Mouse (Mus musculus): Measurements from ENCODE around the gene St3gal6. TPM values are rescaled to one million over a fixed set of nuclear protein-coding genes. Genes with fewer than 3 reads are reported as not detected.
A peak's percentile ranks its signal among the peaks of the same experiment; 100 is the strongest.

St3gal6 gene
- polyA plus RNA-seq, 1 experiment: 38.8 TPM

- TF ChIP-seq CTCF (IDR thresholded peaks at IDR 0.05; ENCODE audit: insufficient read depth, low read length): no peak
- TF ChIP-seq POLR2A (IDR thresholded peaks at IDR 0.05; ENCODE audit: borderline replicate concordance, extremely low read depth, low read depth, low read length): peak; percentile 58; the same call in 1 of the 2 replicates
- WGBS: under 1% methylated on average over 56 of the region's 58 CpGs
- Histone ChIP-seq H3K4me1 (ENCODE audit: control insufficient read depth, insufficient read depth, low read length) (no peaks in the 10 kb centered on the region), H3K4me3 (replicated peaks; ENCODE audit: extremely low read depth, low read depth, low read length) (peak overlapping the region; percentile 74)
- DNase-seq: peak; percentile 79
Measured at GRCm38 (mm10) chr16:58523044-58523859, 791 bp downstream of the St3gal6 start.

- no peak for TF ChIP-seq CTCF (IDR thresholded peaks at IDR 0.05; ENCODE audit: insufficient read depth, low read length)
- no peak for TF ChIP-seq POLR2A (IDR thresholded peaks at IDR 0.05; ENCODE audit: borderline replicate concordance, extremely low read depth, low read depth, low read length)
- H3K4me1 ChIP-seq (ENCODE audit: control insufficient read depth, insufficient read depth, low read length): no peaks in the 10 kb centered on the region
- under 1% methylated on average over 16 of the region's 16 CpGs for WGBS
- DNase-seq: no peak
- H3K4me3 ChIP-seq (replicated peaks; ENCODE audit: extremely low read depth, low read depth, low read length): peak overlapping the region; percentile 74
Measured at GRCm38 (mm10) chr16:58522677-58523043, 1.4 kb downstream of the St3gal6 start.

- no peaks in the 10 kb centered on the region for H3K4me1 ChIP-seq (ENCODE audit: control insufficient read depth, insufficient read depth, low read length)
- WGBS: 25% methylated on average over 7 of the region's 7 CpGs
- H3K4me3 ChIP-seq (replicated peaks; ENCODE audit: extremely low read depth, low read depth, low read length): peak overlapping the region; percentile 74
- no peak for TF ChIP-seq POLR2A (IDR thresholded peaks at IDR 0.05; ENCODE audit: borderline replicate concordance, extremely low read depth, low read depth, low read length)
- TF ChIP-seq CTCF (IDR thresholded peaks at IDR 0.05; ENCODE audit: insufficient read depth, low read length): no peak
- DNase-seq: no peak
Measured at GRCm38 (mm10) chr16:58521900-58522299, 2.1 kb downstream of the St3gal6 start.

DNA sequence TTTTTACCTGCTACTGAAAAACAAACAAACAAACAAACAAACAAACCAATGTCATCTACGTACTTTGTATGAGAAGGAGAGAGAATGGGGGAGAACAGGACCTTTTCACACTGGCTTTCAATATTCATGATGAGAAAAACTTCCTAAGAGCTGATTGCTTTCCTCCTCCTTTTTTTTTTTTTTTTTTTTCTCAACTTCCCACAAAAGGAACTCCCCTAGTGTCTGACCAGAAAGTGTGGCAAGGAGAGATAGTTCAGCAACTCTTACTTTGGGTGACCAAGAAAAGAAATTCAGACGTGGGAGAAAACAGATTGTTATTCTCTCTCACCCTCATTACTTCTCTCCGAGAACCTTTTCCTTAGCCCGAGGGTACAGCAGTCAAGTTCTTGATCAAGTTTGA lies 2.9 kb downstream of the St3gal6 start:
- peak overlapping the region; percentile 52 for H3K4me3 ChIP-seq (replicated peaks; ENCODE audit: extremely low read depth, low read depth, low read length)
- TF ChIP-seq POLR2A (IDR thresholded peaks at IDR 0.05; ENCODE audit: borderline replicate concordance, extremely low read depth, low read depth, low read length): no peak
- TF ChIP-seq CTCF (IDR thresholded peaks at IDR 0.05; ENCODE audit: insufficient read depth, low read length): no peak
- no peak for DNase-seq
- H3K4me1 ChIP-seq (ENCODE audit: control insufficient read depth, insufficient read depth, low read length): no peaks in the 10 kb centered on the region
- WGBS: 34% methylated on average over 4 of the region's 4 CpGs

DNA sequence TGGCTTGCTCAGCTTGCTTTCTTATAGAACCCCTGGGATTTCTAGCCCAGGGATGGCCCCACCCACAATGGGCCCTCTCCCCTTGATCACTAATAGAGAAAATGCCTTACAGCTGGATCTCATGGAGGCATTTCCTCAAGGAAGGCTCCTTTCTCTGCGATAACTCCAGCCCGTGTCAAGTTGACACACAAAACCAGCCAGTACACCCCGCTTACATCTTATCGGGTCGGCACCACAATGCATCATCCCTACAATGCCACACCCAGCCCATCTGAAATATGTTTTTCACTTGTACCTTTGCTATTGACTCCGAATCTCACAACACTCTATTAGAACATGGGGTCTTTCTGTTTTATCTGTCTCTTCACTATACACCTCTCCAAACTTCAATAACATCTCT lies 3.6 kb downstream of the St3gal6 start:
- TF ChIP-seq POLR2A (IDR thresholded peaks at IDR 0.05; ENCODE audit: borderline replicate concordance, extremely low read depth, low read depth, low read length) (no peak), CTCF (IDR thresholded peaks at IDR 0.05; ENCODE audit: insufficient read depth, low read length) (no peak)
- no peak for DNase-seq
- H3K4me1 ChIP-seq (ENCODE audit: control insufficient read depth, insufficient read depth, low read length): no peaks in the 10 kb centered on the region
- 67% methylated on average over 6 of the region's 6 CpGs for WGBS
- peak overlapping the region; percentile 39 for H3K4me3 ChIP-seq (replicated peaks; ENCODE audit: extremely low read depth, low read depth, low read length)

DNA sequence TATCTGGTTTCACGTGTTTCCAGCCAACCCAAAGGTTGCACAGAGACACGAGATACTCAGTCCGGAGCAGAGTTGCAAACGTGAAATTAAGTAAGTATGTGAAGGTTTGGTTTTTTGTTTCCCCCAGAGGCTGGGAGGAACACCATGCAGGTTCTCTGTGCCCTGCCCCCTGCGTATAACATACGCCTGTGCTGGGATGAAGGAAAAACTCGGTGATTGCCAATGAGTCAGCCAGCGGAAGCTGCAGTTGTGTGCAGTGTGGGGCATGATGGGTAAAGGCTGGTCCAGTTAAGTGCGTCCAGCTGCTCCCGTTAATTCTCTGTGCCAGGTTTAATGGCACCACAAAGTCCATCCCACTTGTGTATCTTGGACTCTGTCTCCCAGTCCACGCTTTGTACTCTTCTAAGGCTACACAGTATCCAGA lies 4.4 kb downstream of the St3gal6 start:
- no peaks in the 10 kb centered on the region for H3K4me1 ChIP-seq (ENCODE audit: control insufficient read depth, insufficient read depth, low read length)
- 53% methylated on average over 11 of the region's 11 CpGs for WGBS
- TF ChIP-seq POLR2A (IDR thresholded peaks at IDR 0.05; ENCODE audit: borderline replicate concordance, extremely low read depth, low read depth, low read length) (no peak), CTCF (IDR thresholded peaks at IDR 0.05; ENCODE audit: insufficient read depth, low read length) (no peak)
- H3K4me3 ChIP-seq (replicated peaks; ENCODE audit: extremely low read depth, low read depth, low read length): peak overlapping the region; percentile 25
- DNase-seq: no peak

GRCm38 (mm10) chr16:58516960-58517798 lies 6.9 kb downstream of the St3gal6 start:
- DNase-seq: no peak
- WGBS: 84% methylated on average over 7 of the region's 7 CpGs
- Histone ChIP-seq H3K4me3 (replicated peaks; ENCODE audit: extremely low read depth, low read depth, low read length) (no peak overlapping the region), H3K4me1 (ENCODE audit: control insufficient read depth, insufficient read depth, low read length) (peaks cover 12% of the 10 kb centered on the region)
- TF ChIP-seq CTCF (IDR thresholded peaks at IDR 0.05; ENCODE audit: insufficient read depth, low read length) (no peak), POLR2A (IDR thresholded peaks at IDR 0.05; ENCODE audit: borderline replicate concordance, extremely low read depth, low read depth, low read length) (no peak)

- TF ChIP-seq POLR2A (IDR thresholded peaks at IDR 0.05; ENCODE audit: borderline replicate concordance, extremely low read depth, low read depth, low read length): no peak
- no peak for TF ChIP-seq CTCF (IDR thresholded peaks at IDR 0.05; ENCODE audit: insufficient read depth, low read length)
- Histone ChIP-seq H3K4me1 (ENCODE audit: control insufficient read depth, insufficient read depth, low read length) (peaks cover 20% of the 10 kb centered on the region), H3K4me3 (replicated peaks; ENCODE audit: extremely low read depth, low read depth, low read length) (no peak overlapping the region)
- DNase-seq: no peak
- WGBS: 92% methylated on average over 2 of the region's 2 CpGs
Measured at GRCm38 (mm10) chr16:58516161-58516560, 7.9 kb downstream of the St3gal6 start.

- TF ChIP-seq CTCF (IDR thresholded peaks at IDR 0.05; ENCODE audit: insufficient read depth, low read length) (peak; percentile 83), POLR2A (IDR thresholded peaks at IDR 0.05; ENCODE audit: borderline replicate concordance, extremely low read depth, low read depth, low read length) (no peak)
- Histone ChIP-seq H3K4me1 (ENCODE audit: control insufficient read depth, insufficient read depth, low read length) (peaks cover 23% of the 10 kb centered on the region), H3K4me3 (replicated peaks; ENCODE audit: extremely low read depth, low read depth, low read length) (no peak overlapping the region)
- 47% methylated on average over 9 of the region's 9 CpGs for WGBS
- peak; percentile 60 for DNase-seq
Measured at GRCm38 (mm10) chr16:58514565-58514964, 9.5 kb downstream of the St3gal6 start.

All from lung, adult 2 months (tissue).